Mouse (Mus musculus): ENCODE results near the gene Kat6b. TPM values are rescaled to one million over a fixed set of nuclear protein-coding genes. Genes with fewer than 3 reads are reported as not detected.
A peak's percentile ranks its signal among the peaks of the same experiment; 100 is the strongest.

Gene Kat6b
- polyA plus RNA-seq, 1 experiment from 2014 or later: 16.1 TPM

DNA sequence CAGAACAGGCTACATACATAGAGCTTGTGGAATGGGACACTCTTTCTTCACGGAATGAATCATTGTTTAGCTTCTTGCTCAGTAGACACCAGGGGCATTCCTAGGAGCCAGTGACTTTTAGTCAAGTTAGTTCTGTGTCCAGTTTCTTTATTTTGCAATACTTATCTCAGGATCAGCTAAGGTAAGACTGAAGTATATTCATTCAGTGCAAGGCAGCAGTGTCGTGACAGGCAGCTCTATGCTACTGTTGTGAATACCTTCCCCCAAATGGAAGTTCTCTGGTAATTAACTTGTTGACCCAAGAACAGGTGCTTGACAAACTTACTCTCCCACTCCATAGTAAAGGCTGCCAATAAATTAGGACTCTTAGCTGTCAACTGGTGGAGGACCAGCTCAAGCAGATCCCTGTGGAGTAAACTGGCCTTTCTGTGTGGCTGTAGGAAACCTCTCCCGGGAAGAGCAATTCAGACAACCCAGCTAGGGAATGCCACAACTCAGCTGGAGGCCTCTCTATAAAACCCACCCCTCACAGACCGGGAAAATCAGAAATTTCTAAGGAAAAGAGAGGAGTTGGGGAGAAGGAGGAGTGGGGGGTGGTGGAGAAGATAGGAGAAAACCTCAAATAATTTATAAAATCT is 105.4 kb downstream of the Kat6b start:
- no peak for ATAC-seq (ENCODE audit: low FRiP score)
- H3K4me3 ChIP-seq (replicated peaks): no peak overlapping the region
- H3K27me3 ChIP-seq (replicated peaks): no peaks in the 10 kb centered on the region
- WGBS: 10% methylated on average over 4 of the region's 4 CpGs
- H3K4me2 ChIP-seq: no peak overlapping the region
- H3K9me3 ChIP-seq (replicated peaks): no peaks in the 10 kb centered on the region
- no peaks in the 10 kb centered on the region for H3K36me3 ChIP-seq
- H3K9ac ChIP-seq (replicated peaks): no peak overlapping the region
- H3K27ac ChIP-seq (replicated peaks): 0 out of 2 replicates have a peak overlapping the region, but pooled peaks have one; percentile 37
- H3K4me1 ChIP-seq: peaks cover 54% of the 10 kb centered on the region

DNA sequence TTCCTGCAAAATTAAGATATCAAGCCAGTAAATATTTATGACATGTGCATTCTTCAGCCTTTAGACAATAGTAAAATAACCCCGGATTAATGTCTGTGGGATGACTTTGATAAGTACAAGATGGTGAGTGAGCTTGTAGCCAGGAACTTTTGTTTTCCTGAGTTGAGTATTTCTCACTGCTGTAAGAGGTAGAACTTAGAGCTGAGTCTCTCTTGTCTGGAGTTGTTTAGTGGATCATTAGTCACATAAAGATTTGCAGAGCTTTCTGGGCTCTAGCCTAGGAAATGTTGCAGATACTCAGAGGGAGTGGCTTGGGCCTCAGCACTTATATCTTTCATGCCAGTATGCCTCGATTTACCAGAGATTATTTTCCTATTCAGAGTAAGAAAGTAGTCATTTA is 106.7 kb downstream of the Kat6b start:
- H3K9ac ChIP-seq (replicated peaks): no peak overlapping the region
- H3K9me3 ChIP-seq (replicated peaks): no peaks in the 10 kb centered on the region
- H3K27ac ChIP-seq (replicated peaks): no peak overlapping the region
- H3K36me3 ChIP-seq: no peaks in the 10 kb centered on the region
- WGBS: 87% methylated on average over 2 of the region's 2 CpGs
- peaks cover 45% of the 10 kb centered on the region for H3K4me1 ChIP-seq
- no peaks in the 10 kb centered on the region for H3K27me3 ChIP-seq (replicated peaks)
- H3K4me2 ChIP-seq: no peak overlapping the region
- H3K4me3 ChIP-seq (replicated peaks): no peak overlapping the region
- ATAC-seq (ENCODE audit: low FRiP score): no peak

DNA sequence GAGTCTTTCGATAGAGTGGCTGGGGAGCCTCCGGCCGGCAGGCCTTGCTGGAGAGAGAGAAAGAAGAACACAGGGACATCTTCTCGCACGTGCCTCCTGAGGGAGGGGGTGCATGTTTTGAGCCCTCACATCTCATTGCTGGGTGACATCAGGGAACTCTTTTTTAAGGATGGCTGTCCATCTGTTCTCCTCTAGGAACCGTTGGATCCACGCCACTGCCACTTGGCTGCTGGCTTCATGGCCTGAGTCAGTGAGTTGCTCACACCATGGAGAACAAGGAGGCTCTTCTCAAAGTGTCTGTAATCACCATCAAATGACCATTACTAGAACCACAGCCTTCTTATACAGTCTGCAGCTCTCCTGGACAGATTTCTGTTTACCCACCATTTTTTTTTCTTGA is 108.4 kb downstream of the Kat6b start:
- no peak overlapping the region for H3K27ac ChIP-seq (replicated peaks)
- no peak overlapping the region for H3K4me2 ChIP-seq
- H3K9ac ChIP-seq (replicated peaks): no peak overlapping the region
- no peaks in the 10 kb centered on the region for H3K27me3 ChIP-seq (replicated peaks)
- H3K4me1 ChIP-seq: peaks cover 38% of the 10 kb centered on the region
- 86% methylated on average over 7 of the region's 7 CpGs for WGBS
- no peaks in the 10 kb centered on the region for H3K36me3 ChIP-seq
- no peaks in the 10 kb centered on the region for H3K9me3 ChIP-seq (replicated peaks)
- no peak overlapping the region for H3K4me3 ChIP-seq (replicated peaks)
- ATAC-seq (ENCODE audit: low FRiP score): no peak

DNA sequence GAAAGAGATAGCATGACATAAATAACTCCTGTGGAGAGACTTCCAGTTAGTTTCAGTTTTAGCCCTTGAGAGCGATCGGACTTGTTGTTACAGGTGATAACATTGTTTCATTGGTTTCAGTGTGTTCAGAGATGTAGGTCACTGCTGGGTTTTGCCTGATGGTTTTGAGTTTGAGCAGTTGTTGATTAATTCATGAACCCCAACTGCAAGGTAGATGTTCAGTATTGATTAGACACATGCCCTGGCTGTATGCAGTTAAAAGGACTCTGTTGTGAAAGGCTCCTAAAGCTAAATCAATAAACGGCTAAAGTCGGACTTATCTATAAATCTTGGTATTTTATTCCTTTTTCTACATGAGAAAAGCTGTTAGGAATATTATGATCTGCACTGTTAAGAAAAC is 109.0 kb downstream of the Kat6b start:
- ATAC-seq (ENCODE audit: low FRiP score): no peak
- Histone ChIP-seq H3K4me1 (peaks cover 33% of the 10 kb centered on the region), H3K27me3 (replicated peaks) (no peaks in the 10 kb centered on the region), H3K27ac (replicated peaks) (no peak overlapping the region), H3K9ac (replicated peaks) (no peak overlapping the region), H3K4me3 (replicated peaks) (no peak overlapping the region), H3K4me2 (no peak overlapping the region), H3K9me3 (replicated peaks) (no peaks in the 10 kb centered on the region), H3K36me3 (no peaks in the 10 kb centered on the region)
- 84% methylated on average over 4 of the region's 4 CpGs for WGBS

DNA sequence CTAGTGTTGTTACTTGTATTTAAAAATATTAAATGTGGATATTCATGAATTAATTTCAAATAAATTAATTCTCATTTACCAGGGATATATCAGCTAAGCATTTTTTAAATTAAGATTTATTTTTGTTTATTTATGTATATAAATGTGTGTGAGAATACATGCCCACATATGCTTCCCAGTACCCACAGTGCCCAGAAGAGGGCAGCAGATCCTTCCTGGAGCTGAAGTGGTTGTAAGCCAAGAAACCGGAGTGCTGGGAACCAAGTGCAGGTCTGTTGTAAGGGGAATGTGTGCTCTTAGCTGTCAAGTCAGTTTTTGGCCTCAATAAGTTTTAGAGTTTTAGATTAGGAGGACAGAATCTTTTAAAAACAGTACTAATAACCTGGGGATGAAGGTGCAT is 110.9 kb downstream of the Kat6b start:
- no peaks in the 10 kb centered on the region for H3K36me3 ChIP-seq
- no peaks in the 10 kb centered on the region for H3K27me3 ChIP-seq (replicated peaks)
- no peak overlapping the region for H3K9ac ChIP-seq (replicated peaks)
- H3K27ac ChIP-seq (replicated peaks): no peak overlapping the region
- no peak overlapping the region for H3K4me2 ChIP-seq
- H3K9me3 ChIP-seq (replicated peaks): no peaks in the 10 kb centered on the region
- H3K4me3 ChIP-seq (replicated peaks): no peak overlapping the region
- H3K4me1 ChIP-seq: peaks cover 14% of the 10 kb centered on the region
- 100% methylated on average over 1 of the region's 1 CpGs for WGBS
- no peak for ATAC-seq (ENCODE audit: low FRiP score)

DNA sequence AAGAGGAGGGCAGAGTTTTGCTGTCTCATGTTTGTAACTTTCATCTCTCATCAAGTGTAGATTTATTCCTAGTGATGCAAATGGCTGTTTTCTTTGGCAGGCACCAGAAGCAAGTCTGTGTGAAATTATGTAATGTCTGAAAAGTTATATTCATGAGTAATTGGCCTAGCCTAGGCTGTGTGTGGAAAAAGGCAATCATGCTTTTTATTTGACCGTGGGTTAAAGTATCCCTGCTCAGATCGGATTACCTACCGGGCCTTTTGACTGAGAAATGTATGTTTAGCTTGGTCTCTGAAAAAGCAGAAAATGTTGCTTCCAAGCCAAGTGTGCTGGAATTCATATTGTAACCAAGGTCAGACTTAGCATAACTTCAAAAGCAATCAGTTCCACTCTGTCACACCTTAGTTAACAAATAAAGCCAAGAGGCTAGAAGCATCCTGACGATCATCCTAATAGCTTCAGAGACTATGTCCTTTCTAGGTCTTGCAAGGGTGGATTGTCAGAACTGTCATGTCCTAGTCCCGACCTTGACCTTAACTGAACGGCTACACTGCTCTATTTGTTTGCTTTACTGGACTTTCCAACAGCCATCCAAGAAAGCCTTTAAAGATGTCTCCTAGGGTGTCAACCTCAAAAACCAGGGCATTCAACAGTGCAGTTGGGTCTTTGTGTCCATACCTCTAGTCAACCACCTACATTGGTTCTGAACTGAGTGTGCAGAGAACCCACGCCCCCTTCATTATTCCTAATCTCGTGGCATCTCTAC is 111.9 kb downstream of the Kat6b start:
- no peaks in the 10 kb centered on the region for H3K36me3 ChIP-seq
- no peak overlapping the region for H3K9ac ChIP-seq (replicated peaks)
- no peaks in the 10 kb centered on the region for H3K9me3 ChIP-seq (replicated peaks)
- 85% methylated on average over 8 of the region's 8 CpGs for WGBS
- no peaks in the 10 kb centered on the region for H3K27me3 ChIP-seq (replicated peaks)
- H3K27ac ChIP-seq (replicated peaks): no peak overlapping the region
- no peak overlapping the region for H3K4me3 ChIP-seq (replicated peaks)
- no peak overlapping the region for H3K4me2 ChIP-seq
- H3K4me1 ChIP-seq: peaks cover 12% of the 10 kb centered on the region; the same call in 1 of the 2 replicates
- ATAC-seq (ENCODE audit: low FRiP score): no peak

DNA sequence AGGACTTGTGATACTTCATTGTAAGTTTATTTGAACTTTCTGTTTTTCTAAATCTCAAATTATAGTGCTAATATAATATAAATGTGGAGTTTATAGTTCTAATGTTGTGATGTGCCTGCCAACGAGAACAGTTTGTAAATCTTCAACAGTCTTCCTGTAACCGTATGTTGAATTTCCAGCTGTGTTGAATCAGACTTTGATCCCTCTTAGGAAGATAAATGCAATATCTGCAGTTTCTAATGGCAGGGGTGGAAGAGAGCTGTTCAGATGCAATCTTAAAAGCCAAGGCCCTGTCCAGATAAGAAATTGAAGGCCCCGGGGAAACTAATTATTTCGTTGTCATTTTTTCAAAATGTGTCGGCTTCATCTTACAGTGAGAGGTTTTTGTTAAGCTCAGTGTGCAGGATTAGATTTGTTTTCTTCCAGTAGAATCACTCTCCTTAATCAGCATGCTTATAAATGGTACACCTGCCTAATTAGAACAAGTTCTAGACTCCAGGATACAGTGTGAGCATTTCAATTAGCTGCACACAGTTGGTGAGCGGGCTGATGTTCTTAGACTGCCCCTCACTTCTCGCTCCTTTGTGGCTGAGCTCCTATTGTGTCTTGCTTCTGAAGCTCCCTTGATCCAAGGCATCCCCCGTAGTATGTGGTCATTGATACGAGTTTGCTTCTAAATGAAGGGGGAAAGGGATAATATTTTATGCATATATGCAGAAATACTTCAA is 118.4 kb downstream of the Kat6b start:
- Histone ChIP-seq H3K27ac (replicated peaks) (peak overlapping the region; percentile 67), H3K4me3 (replicated peaks) (no peak overlapping the region), H3K9ac (replicated peaks) (no peak overlapping the region), H3K27me3 (replicated peaks) (no peaks in the 10 kb centered on the region), H3K4me1 (peaks cover 28% of the 10 kb centered on the region), H3K9me3 (replicated peaks) (no peaks in the 10 kb centered on the region), H3K4me2 (no peak overlapping the region), H3K36me3 (no peaks in the 10 kb centered on the region)
- peak; percentile 80 for ATAC-seq (ENCODE audit: low FRiP score)
- WGBS: 29% methylated on average over 9 of the region's 9 CpGs

DNA sequence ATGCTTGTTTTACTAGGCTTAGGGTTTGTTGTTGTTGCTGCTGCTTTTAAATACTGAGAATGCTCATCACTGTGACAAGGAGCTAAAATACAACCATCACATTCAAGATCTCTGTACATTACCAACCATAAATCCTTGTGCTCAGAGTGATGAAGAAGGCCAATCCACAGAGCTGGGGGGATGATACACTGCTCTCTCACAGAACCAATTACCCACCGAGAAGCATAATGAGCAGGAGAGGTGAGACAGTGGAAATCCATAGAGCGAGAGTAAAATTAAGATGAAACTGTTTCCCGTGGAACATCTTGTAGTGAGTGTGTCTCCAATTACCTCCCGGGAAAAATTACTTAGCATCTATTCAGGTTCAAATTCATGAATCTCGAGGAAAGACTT is 118.9 kb downstream of the Kat6b start:
- Histone ChIP-seq H3K27ac (replicated peaks) (peak overlapping the region; percentile 67), H3K4me3 (replicated peaks) (no peak overlapping the region), H3K9ac (replicated peaks) (no peak overlapping the region), H3K27me3 (replicated peaks) (no peaks in the 10 kb centered on the region), H3K4me2 (no peak overlapping the region), H3K4me1 (peaks cover 28% of the 10 kb centered on the region), H3K36me3 (no peaks in the 10 kb centered on the region), H3K9me3 (replicated peaks) (no peaks in the 10 kb centered on the region)
- WGBS: 40% methylated on average over 5 of the region's 5 CpGs
- 0 out of 2 replicates have a peak, but pooled peaks have one; percentile 51 for ATAC-seq (ENCODE audit: low FRiP score)

DNA sequence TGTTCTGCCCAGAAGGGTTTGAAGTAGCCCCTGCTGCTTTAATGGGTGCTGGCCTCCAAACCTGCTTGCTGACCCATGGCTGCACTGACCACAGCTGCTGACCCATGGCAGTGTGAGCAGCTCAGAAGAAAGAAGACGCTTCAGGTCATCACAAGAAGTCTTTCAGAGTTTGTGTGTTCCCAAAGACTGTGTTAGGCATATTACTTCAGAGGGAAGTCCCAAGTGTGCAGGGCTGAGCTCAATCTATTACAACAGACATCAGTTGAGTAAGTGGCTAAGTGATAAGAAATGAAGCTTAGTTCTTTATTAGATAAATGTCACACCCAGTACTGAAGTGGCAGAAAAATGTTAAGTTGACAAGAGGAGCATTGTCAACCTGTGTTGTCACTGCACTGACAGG is 119.4 kb downstream of the Kat6b start:
- Histone ChIP-seq H3K27me3 (replicated peaks) (no peaks in the 10 kb centered on the region), H3K36me3 (no peaks in the 10 kb centered on the region), H3K4me2 (no peak overlapping the region), H3K9ac (replicated peaks) (no peak overlapping the region), H3K27ac (replicated peaks) (peak overlapping the region; percentile 67), H3K4me3 (replicated peaks) (no peak overlapping the region), H3K4me1 (peaks cover 28% of the 10 kb centered on the region), H3K9me3 (replicated peaks) (no peaks in the 10 kb centered on the region)
- WGBS: 62% methylated on average over 1 of the region's 1 CpGs
- no peak for ATAC-seq (ENCODE audit: low FRiP score)

DNA sequence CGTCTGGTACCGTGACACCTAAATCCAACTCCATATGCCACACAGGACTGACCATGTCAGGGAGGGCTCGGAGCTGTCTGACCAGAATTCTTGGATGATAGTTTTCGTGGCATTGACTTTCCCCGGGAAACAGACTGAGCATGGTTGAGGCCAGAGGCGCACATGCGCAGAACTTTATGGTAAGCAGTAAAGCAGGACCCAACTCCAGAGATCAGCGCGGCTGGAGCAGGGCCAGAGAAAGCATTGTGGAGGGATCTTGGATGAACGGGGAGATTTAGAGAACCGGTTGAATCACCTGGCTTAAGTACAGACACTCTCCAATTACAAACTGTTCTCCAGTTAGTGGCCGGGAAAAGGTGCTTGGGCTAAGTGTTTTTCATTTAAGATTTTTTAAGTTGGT is 120.9 kb downstream of the Kat6b start:
- no peak for ATAC-seq (ENCODE audit: low FRiP score)
- H3K9me3 ChIP-seq (replicated peaks): no peaks in the 10 kb centered on the region
- peaks cover 28% of the 10 kb centered on the region for H3K4me1 ChIP-seq
- H3K4me2 ChIP-seq: no peak overlapping the region
- 83% methylated on average over 12 of the region's 12 CpGs for WGBS
- no peak overlapping the region for H3K4me3 ChIP-seq (replicated peaks)
- H3K9ac ChIP-seq (replicated peaks): no peak overlapping the region
- no peaks in the 10 kb centered on the region for H3K36me3 ChIP-seq
- no peak overlapping the region for H3K27ac ChIP-seq (replicated peaks)
- H3K27me3 ChIP-seq (replicated peaks): no peaks in the 10 kb centered on the region

DNA sequence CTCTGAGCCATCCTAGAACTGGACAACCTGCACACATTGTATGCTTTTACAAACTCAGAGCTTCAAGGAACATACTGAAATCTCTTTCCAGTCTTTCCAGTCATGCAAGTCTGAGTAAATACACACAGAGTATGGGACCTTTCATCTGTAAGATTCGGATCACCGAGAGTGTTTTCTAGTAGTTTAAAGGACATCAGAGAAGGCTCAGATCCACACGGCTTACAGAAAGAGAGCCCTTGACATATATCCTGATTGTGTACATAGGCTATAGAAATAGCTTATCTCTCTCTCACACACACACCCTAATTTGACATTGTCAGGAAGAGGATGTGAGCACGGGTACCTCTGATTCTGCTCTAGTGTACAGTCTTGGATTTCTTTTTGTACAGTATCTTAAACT is 121.7 kb downstream of the Kat6b start:
- no peaks in the 10 kb centered on the region for H3K9me3 ChIP-seq (replicated peaks)
- H3K4me2 ChIP-seq: no peak overlapping the region
- no peak overlapping the region for H3K9ac ChIP-seq (replicated peaks)
- peaks cover 34% of the 10 kb centered on the region for H3K4me1 ChIP-seq
- H3K4me3 ChIP-seq (replicated peaks): no peak overlapping the region
- H3K36me3 ChIP-seq: no peaks in the 10 kb centered on the region
- H3K27ac ChIP-seq (replicated peaks): no peak overlapping the region
- ATAC-seq (ENCODE audit: low FRiP score): no peak
- WGBS: 83% methylated on average over 4 of the region's 4 CpGs
- H3K27me3 ChIP-seq (replicated peaks): no peaks in the 10 kb centered on the region

DNA sequence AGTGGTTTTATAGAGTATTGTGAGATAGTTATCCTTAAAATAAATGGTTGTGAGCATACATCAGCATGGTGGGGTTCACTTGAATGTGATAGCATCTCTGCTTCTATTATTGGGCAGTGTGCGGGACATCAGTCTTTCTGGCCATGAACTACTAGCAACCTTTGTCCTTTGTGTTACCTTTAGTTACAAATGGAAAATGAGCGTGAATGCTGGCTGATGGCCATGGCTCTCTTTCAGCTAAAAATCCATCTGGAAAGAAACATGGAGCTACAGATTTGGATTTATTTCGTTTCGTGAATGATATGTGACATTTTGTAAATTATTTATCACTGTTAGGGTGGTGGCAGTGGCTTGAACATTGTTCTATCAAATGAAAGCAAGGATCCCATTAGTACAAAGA is 126.5 kb downstream of the Kat6b start:
- no peak overlapping the region; the same call in 1 of the 2 replicates for H3K4me2 ChIP-seq
- no peak for ATAC-seq (ENCODE audit: low FRiP score)

More for the DNA sequence above, 126.5 kb downstream of the Kat6b start:
- whole genome bisulfite sequencing: 18% methylated on average over 4 of the region's 4 CpGs
- Histone ChIP-seq H3K27me3 (replicated peaks) (no peaks in the 10 kb centered on the region), H3K27ac (replicated peaks) (peak overlapping the region; percentile 63), H3K36me3 (no peaks in the 10 kb centered on the region), H3K9ac (replicated peaks) (no peak overlapping the region), H3K4me1 (peaks cover 26% of the 10 kb centered on the region), H3K9me3 (replicated peaks) (no peaks in the 10 kb centered on the region), H3K4me3 (replicated peaks) (no peak overlapping the region)
